Mouse (Mus musculus) liver, adult 2 months (tissue): Measurements from ENCODE around the gene Oog4.

Source experiments
- CTCF ChIP-seq: fragments of 200-500 bp; IDR thresholded peaks from 2 replicates; pipeline ENCODE4 v1.5.1; 2011; ENCODE audit warnings: low read depth, low read length, control low read depth
- POLR2A ChIP-seq: fragments of 200-500 bp; IDR thresholded peaks from 2 replicates; pipeline ENCODE4 v1.6.1; 2011; ENCODE audit warnings: low read length, control low read depth; ENCODE audit not compliant: insufficient read depth; ENCODE audit errors: extremely low read depth

DNA sequence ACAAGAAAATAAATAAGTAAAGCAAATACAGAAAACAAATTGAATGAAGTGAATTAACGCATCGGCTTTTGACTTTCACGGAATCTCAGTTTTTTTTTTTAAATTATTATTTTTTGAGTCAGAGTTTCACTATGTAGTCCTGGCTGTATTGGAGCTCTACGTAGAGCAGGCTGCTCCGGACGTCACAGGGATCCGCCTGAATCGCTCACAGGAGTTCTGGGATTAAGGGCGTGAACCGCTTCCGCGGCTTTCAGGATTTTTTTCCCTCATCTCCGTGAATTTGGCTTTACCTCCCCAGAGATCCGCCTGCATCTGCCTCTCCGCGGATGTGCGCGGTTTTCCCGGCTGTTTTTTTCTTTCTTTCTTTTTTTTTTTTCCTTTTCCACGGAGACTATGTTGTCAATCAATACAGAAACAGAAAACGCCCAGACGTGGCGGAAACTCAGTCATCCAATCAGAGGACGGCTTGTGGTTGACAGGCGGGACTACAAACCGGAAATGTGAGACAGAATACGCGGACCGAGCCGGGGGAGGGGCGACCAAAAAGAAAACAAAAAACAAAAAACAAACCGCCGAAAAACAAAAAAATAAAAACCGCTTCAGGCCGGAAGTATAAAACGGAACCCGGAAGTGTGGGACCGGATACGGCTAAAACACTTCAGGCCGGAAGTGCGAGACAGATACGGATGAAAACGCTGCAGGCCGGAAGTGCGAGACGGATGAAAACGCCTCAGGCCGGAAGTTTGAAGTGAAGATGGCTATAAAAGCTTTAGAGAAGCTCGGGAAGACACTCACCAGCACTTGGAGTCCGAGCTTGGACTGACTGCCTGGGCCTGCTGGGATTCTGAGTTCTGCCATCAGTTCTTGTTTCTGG lies 37.7 kb downstream of the Oog4 start, which contains the start of gene Pramef8:
- TF ChIP-seq POLR2A (0 out of 2 replicates have a peak, but pooled peaks have one; percentile 22), CTCF (no peak)
